Mouse (Mus musculus): ENCODE measurements around the gene Tm9sf3.
"Not testable (repeated sequence)": the region's sequence is repeated elsewhere in the genome, so short reads cannot be mapped to it uniquely, and the experiment has no call there.

Tm9sf3 gene

GRCm38 (mm10) chr19:41263630-41264295, at the start of gene Tm9sf3:
TSS of gene Tm9sf3 (minus strand) at chr19:41263997.
- DNase-seq (ENCODE audit: low spot score in 2 of 2) = peak; percentile 79 to 90

DNA sequence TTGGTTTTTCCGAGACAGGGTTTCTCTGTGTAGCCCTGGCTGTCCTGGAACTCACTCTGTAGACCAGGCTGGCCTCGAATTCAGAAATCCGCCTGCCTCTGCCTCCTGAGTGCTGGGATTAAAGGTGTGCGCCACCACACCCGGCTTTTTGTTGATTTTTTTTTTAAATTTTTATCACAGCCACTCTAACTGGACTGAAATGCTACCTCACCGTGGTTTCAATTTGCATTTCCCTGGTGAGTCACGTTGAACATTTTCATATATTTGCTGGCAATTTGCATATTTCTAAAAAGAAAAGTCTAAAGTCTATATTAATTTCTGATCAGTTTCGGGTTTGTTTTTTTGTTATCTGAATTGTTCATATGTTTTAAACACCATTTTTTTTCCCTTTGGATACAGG, 48.8 kb upstream of the Tm9sf3 start:
- DNase-seq (ENCODE audit: low spot score in 2 of 2) = not testable (repeated sequence)

DNA sequence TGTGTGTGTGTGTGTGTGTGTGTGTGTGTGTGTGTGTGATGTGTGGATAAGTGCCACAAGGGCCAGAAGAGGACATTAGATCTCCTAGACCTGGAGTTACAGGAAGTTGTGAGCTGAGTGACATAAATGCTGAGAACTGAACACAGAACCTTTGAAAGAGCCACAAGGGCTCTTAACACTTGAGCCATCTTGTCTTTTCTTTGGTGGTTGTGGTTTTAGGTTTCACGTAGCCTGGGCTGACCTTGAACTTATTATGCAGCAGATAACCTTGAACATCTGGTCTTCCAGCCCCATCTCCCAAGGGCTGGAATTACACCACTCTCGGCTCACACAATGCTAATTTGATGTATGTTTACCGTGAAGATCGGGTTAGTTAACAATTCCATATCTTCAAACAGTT, 48.2 kb upstream of the Tm9sf3 start:
- no peak for DNase-seq (ENCODE audit: low spot score in 2 of 2)

DNA sequence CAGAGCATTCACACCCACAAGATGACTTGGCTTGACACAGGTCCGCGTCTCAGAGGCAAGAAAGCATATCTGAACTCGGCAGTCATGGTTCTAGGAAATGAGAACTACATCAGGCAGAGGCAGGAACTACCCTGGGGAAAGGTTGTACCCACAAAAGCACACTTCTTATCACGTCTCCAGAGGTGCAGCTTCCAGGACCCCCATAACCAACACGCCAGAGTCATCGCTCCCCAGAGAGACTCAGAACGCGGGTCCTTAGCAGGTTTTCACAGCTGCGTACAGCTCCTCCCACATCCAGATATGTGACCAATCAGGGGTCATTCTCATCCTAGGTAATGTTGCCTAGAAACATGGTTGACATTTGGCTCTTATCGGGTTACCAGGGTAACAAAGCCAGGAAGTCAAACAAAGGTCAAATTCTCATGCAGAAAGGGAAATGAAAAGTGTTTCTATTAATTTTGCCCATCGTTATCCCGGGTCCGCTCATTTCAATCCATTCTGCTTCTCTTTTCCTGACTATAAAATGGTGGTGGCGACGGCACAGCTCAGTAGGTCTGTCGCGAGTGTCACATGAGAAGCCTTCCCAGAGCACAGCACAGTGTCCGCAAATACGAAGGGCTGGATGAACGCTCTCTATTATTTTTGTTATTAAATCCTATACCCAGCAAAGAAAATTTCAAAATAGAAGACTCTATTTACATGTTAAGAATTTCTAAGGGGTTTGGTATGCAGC, 47.3 kb upstream of the Tm9sf3 start:
- DNase-seq (ENCODE audit: low spot score in 2 of 2) = no peak

DNA sequence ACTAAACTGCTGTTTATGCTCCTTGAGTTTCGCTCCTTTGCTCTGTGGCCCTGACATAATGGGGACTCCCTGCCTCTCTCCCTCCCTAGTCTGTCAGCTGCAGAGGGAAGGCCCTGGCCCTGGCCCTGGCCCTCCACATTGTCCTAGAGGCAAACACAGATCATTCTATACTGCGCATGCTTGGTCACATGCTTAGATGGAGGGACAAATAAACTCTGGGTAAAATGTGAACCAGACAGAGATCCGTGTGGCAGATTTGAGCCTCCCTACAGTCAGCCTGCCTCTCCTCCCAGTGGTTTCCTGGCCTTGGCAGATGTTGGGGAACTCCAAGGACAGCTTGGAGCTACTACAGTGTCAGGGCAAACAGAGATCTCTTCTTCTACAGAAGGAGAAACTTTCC, 40.1 kb upstream of the Tm9sf3 start:
- no peak for DNase-seq (ENCODE audit: low spot score in 2 of 2)

GRCm38 (mm10) chr19:41303433-41303832, 39.6 kb upstream of the Tm9sf3 start:
- DNase-seq (ENCODE audit: low spot score in 2 of 2) = no peak

DNA sequence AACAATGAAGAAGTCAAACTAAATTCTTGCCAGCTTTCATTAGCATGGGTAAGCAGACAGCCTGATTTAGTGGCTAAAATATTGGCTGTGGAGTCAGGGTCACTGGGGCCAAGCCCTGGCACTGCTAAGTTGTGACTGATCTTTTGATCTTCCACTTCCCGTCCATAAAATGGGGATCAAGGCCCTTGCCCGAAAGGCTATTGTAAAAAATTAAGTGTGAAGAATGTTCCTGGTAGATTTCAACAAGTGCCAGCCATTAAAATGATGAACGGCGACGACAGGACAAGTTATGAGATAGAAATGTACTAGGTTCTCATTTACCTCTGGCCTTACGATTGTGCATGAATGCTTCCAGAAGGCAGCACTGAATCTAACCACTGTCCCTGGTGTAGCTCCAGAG, 38.1 kb upstream of the Tm9sf3 start:
- no peak for DNase-seq (ENCODE audit: low spot score in 2 of 2)

- DNase-seq (ENCODE audit: low spot score in 2 of 2) = no peak
These were observed 35.6 kb upstream of the Tm9sf3 start for GRCm38 (mm10) chr19:41299446-41299845.

DNA sequence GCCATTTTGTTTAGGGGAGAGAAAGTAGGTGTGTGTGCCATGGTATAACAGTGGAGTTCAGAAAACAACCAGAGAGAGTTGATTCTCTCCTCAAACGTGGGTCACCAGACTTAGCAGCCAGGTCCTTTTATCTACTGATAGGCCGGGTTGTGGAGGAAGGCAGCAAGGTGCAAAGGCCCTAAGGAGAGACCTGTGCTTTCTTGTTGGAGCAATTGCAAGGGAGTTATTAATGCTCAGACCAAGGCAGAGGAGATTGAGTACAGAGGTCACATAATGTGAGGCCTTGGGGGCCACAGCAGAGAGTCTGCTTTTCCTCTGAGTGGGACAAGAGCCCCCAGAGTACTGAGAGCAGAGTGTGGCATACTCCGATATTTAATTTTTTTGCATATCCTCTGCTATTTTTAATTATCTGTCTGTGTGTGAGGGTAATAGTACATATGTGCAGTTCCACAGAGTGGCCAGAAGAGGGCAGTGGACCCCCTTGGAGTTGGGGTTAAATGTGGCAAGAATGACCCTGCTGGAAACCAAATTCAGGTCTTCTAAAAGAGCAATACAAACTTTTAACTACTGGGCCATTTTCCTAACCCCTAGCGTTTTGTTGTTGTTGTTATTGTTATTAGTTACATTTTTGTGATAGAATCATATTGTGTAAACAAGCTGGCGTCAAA, 27.3 kb upstream of the Tm9sf3 start:
- DNase-seq (ENCODE audit: low spot score in 2 of 2) = peak in 1 of 2 experiments; percentile 48

- DNase-seq (ENCODE audit: low spot score in 2 of 2) = no peak
These were observed 24.8 kb upstream of the Tm9sf3 start for GRCm38 (mm10) chr19:41288568-41288967.

DNA sequence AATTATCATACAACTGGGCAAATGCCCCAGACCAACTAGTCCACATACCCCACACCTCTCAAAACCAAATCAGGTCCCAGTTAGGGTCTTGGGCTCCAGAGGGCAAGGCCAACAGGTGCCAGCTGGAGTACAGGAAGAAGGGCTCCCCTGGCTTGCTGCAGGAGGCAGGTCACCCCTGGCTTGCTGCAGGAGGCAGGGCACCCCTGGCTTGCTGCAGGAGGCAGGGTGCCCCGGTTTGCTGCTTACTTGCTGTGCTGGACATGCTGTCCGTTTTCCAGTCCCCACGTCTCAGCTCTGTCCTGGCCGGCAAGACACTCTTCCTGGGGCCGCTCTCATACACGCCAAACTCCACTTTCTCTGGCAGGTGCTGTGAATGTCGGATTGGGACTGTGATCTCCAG, 23.4 kb upstream of the Tm9sf3 start:
- DNase-seq (ENCODE audit: low spot score in 2 of 2) = no peak

DNA sequence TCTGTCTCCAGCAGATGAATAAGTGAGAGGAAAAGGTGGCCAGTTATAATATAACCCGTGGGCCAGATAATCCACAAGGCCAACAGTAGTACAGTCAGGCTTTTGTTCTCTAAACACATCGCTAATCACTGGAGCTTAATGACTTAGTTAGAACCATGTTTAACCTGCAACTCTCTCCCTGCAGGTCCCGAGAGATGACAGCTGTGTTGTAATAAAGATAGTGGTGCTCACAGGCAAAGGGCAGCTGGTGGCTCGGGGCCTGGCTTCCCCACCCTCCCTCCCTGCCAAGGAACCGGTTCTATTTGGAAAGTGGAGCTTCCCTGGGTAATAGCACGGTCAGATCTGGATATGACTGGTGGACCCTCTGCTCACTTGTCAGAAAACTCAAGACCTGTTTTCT, 20.7 kb upstream of the Tm9sf3 start:
- no peak for DNase-seq (ENCODE audit: low spot score in 2 of 2)

- DNase-seq (ENCODE audit: low spot score in 2 of 2) = no peak
These were observed 18.9 kb upstream of the Tm9sf3 start for GRCm38 (mm10) chr19:41282718-41283117.

- no peak for DNase-seq (ENCODE audit: low spot score in 2 of 2)
These were observed 18.4 kb upstream of the Tm9sf3 start for GRCm38 (mm10) chr19:41282216-41282615.

DNA sequence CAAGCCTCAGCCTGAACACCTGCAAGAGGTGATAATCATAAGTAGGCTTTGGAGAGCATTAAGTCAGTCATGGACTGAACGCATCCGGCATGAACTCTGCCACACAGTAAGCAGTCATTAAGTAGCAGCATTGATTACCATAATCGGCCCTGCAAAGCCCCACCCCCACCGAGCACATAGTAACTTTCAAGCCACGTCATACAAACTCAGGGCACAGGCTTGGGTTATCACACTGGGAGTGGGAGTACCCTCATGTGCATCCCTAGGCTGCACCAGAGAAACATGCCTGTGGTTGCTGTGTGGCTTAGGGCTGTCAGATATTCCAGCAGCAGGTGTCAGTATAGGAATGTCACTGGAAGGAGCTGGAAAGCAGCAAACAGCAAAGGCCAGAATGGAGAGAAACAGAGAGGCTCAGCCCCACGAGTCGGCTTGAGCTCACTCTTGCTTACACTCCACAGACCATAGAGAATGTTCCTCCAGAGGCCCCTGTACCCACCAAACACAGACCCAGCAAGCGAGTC, 16.0 kb upstream of the Tm9sf3 start:
- no peak for DNase-seq (ENCODE audit: low spot score in 2 of 2)

- DNase-seq (ENCODE audit: low spot score in 2 of 2) = no peak
These were observed 14.8 kb upstream of the Tm9sf3 start for GRCm38 (mm10) chr19:41278606-41279005.

DNA sequence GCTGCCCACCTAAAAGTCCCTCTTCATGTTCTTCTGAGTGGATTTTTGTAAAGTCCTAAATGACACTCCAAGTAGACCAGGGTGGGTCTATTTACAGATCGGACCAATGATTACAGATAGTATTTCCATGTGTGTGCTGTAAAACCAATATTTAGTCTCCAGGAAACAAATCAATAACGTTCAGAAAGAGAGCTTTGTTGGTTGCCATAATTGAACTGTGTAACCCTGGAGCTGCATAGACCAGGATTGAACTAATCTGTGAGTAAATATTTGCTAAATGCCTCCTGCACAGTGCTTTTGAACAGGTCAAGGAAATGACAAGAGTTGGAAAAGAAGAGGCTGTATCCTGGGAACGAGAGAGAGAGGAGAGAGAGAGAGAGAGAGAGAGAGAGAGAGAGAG, 11.8 kb upstream of the Tm9sf3 start:
- no peak for DNase-seq (ENCODE audit: low spot score in 2 of 2)

- no peak for DNase-seq (ENCODE audit: low spot score in 2 of 2)
These were observed 7.1 kb upstream of the Tm9sf3 start for GRCm38 (mm10) chr19:41270906-41271305.

DNA sequence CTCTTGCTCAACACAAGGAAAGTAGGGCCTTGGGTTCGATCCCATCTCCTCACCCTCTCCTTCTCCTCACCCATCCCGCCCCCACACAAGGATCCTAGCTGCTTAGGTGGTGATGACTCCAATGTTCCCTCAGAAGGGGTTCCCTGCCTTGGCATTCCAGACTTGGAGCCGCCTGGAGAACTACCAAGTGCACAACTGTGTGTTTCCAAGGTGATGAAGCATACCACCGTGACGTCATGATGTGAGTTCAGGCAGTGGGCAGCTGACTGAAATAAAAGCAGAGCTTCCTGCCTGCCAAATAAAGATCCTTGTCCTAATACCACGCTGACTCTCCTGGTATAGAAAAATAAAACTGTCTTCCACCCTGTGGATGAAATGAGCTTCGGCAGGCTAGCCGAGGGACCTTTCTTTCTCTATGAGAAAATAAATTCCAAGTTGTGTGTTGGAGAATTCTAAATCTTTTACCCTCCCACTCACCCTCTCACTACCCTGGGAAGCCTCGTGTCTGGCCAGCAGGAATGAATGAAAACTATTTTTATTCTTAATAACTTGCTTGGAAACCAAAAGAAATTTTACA, 6.4 kb upstream of the Tm9sf3 start:
- DNase-seq (ENCODE audit: low spot score in 2 of 2) = no peak

GRCm38 (mm10) chr19:41266251-41266901, 2.6 kb upstream of the Tm9sf3 start:
- no peak for DNase-seq (ENCODE audit: low spot score in 2 of 2)

- DNase-seq (ENCODE audit: low spot score in 2 of 2) = no peak
These were observed 568 bp upstream of the Tm9sf3 start for GRCm38 (mm10) chr19:41264331-41264799.
